Mouse (Mus musculus) gastrocnemius, postnatal 14 days (tissue): ENCODE data around the gene Ptpru. TPM values are rescaled to one million over a fixed set of nuclear protein-coding genes. Genes with fewer than 3 reads are reported as not detected.
A peak's percentile ranks its signal among the peaks of the same experiment; 100 is the strongest.

ENCODE experiments used
- DNase-seq: peaks from one replicate; pipeline ENCODE4 v3.0.0; 2021; ENCODE audit warnings: mixed read lengths
- intact Hi-C: fragments of 180-260 bp; cut with DNase I; formaldehyde crosslinking; loops from one replicate; pipeline ENCODE4 v1.15.1; 2025; ENCODE audit warnings: low total_unique reads
- total RNA-seq, 2 experiments: library from RNA; stranded (reverse); gene quantifications; 2 replicates each; pipeline ENCODE4 v1.2.3; 2021

The Ptpru gene
- total RNA-seq, 2 experiments from 2014 or later, result 1.1 to 1.5 TPM

GRCm38 (mm10) chr4:131723415-131724080 lies 114.5 kb downstream of the Ptpru start:
- intact Hi-C loops, result loop anchor here (5.0 kb wide), 1 partner anchor 114 kb away; the partner anchor contains the start of gene Ptpru
- DNase-seq, result peak; percentile 61

- no peak for DNase-seq
Observed at GRCm38 (mm10) chr4:131722121-131722841, 115.8 kb downstream of the Ptpru start.

GRCm38 (mm10) chr4:131719151-131719550 lies 118.9 kb downstream of the Ptpru start:
- intact Hi-C loops, result no loop called here
- no peak for DNase-seq

More at GRCm38 (mm10) chr4:131722121-131722841, 115.8 kb downstream of the Ptpru start:
- intact Hi-C loops, result loop anchor here (5.0 kb wide), 1 partner anchor 115 kb away; the partner anchor contains the start of gene Ptpru

Other genes starting within 250 kb of the Ptpru start
- 10 to 100 TPM; 19.2 to 25.7 TPM for gene Mecr, start 5.2 kb upstream of the Ptpru start, total RNA-seq
- gene Srsf4, start 35.3 kb upstream of the Ptpru start, total RNA-seq, result 10 to 100 TPM; 29.6 to 41.4 TPM
- 1 to 10 TPM; 4.5 to 5.5 TPM for gene Tmem200b, start 83.5 kb upstream of the Ptpru start, total RNA-seq
- under 1 TPM in 1 of 2 experiments, not detected in 1; 0.14 TPM for gene Gm10300, start 236.4 kb upstream of the Ptpru start, total RNA-seq
- gene Epb41, start 237.0 kb upstream of the Ptpru start, total RNA-seq, result 10 to 100 TPM; 63.2 to 71.7 TPM